Mouse (Mus musculus) neural tube, embryonic 14.5 days (tissue): ENCODE data around the gene Me3. TPM values are rescaled to one million over a fixed set of nuclear protein-coding genes. Genes with fewer than 3 reads are reported as not detected.

ENCODE experiments used
- ATAC-seq: fragments of 200-750 bp; cut with Nextera tagmentation; 2 replicates; pipeline ENCODE4 v1.8.0; 2017; ENCODE audit warnings: low read depth, mild to moderate bottlenecking, moderate TSS enrichment, moderate library complexity
- H3K27ac ChIP-seq: fragments of 300-500 bp; sonication (generic); 2 replicates; pipeline ENCODE4 v1.5.1; 2014; ENCODE audit warnings: low read depth, mild to moderate bottlenecking, control low read depth, low read length, moderate library complexity, mixed read lengths
- H3K27me3 ChIP-seq: fragments of 300-500 bp; sonication (generic); 2 replicates; pipeline ENCODE4 v1.6.1; 2014; ENCODE audit warnings: low read length; ENCODE audit not compliant: control insufficient read depth, insufficient read depth
- H3K36me3 ChIP-seq: fragments of 300-500 bp; sonication (generic); 2 replicates; pipeline ENCODE4 v1.6.1; 2014; ENCODE audit warnings: low read length, mixed read lengths; ENCODE audit not compliant: control insufficient read depth, insufficient read depth
- H3K4me1 ChIP-seq: fragments of 300-500 bp; sonication (generic); 2 replicates; pipeline ENCODE4 v1.6.1; 2014; ENCODE audit warnings: low read length; ENCODE audit not compliant: control insufficient read depth, insufficient read depth
- H3K4me2 ChIP-seq: fragments of 300-500 bp; sonication (generic); 2 replicates; pipeline ENCODE4 v1.6.1; 2014; ENCODE audit warnings: mild to moderate bottlenecking, low read depth, low read length, control low read depth
- H3K4me3 ChIP-seq: fragments of 300-500 bp; sonication (generic); 2 replicates; pipeline ENCODE4 v1.5.1; 2014; ENCODE audit warnings: low read depth, low read length, control low read depth, mixed read lengths
- H3K9ac ChIP-seq: fragments of 300-500 bp; sonication (generic); replicated peaks from 2 replicates; pipeline ENCODE4 v1.6.1; 2014; ENCODE audit warnings: low read depth, mild to moderate bottlenecking, control low read depth, low read length, mixed read lengths
- H3K9me3 ChIP-seq: fragments of 300-500 bp; sonication (generic); 2 replicates; pipeline ENCODE4 v1.6.1; 2016; ENCODE audit warnings: low read length; ENCODE audit not compliant: control insufficient read depth
- WGBS: fragments of 180-500 bp; shearing (Covaris S2); extraction: QIAGEN DNeasy Blood & Tissue Kit; methylation state at CpG from one replicate; pipeline ENCODE4 v1.1.7; 2014; 5-methylcytosine and 5-hydroxymethylcytosine counted together
- polyA plus RNA-seq: library from polyadenylated mRNA; unstranded; fragments of >200 nt; fragmentation: Nextera tagmentation; extraction: Ambion mirVana; gene quantifications from 2 replicates; pipeline ENCODE4 v1.2.1, GENCODE M21; 2014

Me3 gene
- polyA plus RNA-seq, 1 experiment from 2014 or later, result 17.8 TPM

DNA sequence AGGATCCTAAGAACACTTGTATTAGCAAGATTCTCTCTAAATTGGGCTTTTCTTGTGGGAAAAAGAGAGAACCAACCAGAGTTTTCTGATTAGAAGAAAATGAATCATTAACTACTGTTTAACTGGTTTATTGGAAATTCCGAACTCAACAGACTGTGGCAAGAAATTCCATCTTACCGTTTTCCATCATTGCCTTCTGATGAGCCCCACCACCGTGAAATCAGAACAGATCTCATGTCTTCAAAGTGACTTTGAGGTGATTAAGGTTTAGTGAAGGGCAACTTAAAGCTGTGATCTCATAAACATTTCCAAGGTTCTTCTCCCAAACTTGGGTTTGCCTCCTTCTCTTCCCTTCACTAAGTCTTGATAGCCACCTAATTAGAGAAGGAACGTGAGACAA is 8.9 kb upstream of the Me3 start:
- Histone ChIP-seq H3K9me3 (no peaks in the 10 kb centered on the region), H3K27me3 (no peaks in the 10 kb centered on the region), H3K4me3 (no peak overlapping the region), H3K4me1 (no peaks in the 10 kb centered on the region), H3K27ac (no peak overlapping the region), H3K9ac (no peak overlapping the region), H3K4me2 (no peak overlapping the region), H3K36me3 (no peaks in the 10 kb centered on the region)
- no peak for ATAC-seq
- WGBS, result 91% methylated on average over 4 of the region's 4 CpGs

DNA sequence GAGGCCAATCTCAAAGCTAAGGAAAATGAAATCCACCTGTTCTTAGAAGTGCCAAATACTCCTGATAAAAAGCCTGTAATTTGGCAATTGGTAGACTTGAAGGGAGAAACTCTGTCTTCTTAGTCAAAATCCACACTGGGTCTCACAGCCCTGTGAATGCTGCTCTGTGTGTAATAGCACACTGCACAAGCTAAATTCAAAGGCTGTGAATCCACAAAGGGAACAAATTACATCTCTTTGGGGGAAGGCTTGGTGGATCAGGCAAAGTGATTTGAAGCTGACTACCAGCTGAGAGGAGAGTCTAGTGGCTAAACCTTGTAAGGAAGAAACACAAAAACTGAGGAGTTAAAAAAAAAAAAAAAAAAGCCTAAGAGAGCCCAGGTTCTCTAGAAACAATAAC is 4.8 kb upstream of the Me3 start:
- H3K4me1 ChIP-seq, result no peaks in the 10 kb centered on the region
- no peak for ATAC-seq
- H3K27me3 ChIP-seq, result no peaks in the 10 kb centered on the region
- no peak overlapping the region for H3K4me3 ChIP-seq
- no peaks in the 10 kb centered on the region for H3K9me3 ChIP-seq
- H3K9ac ChIP-seq, result no peak overlapping the region
- H3K4me2 ChIP-seq, result no peak overlapping the region
- no peaks in the 10 kb centered on the region for H3K36me3 ChIP-seq
- no peak overlapping the region for H3K27ac ChIP-seq

DNA sequence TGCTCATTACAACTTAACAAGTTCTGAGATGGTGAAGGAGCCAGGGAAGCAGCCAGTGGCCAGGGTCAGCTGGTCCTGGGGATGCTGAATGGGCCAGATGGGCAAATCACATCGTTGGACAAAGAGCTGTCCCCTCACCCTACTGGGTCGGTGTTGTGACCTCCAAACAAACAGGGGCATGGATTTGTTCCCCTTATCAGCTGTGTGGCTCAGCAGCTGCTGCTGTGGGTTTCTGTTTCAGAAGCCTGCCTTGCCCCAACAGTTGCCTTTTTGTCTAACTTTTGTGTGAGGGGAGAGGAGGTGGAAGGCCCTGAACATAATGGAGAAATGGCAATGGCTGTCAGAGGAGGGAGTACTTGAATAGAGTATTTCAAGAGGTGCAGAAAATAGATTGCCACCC is 4.2 kb upstream of the Me3 start:
- H3K9ac ChIP-seq, result no peak overlapping the region
- no peaks in the 10 kb centered on the region for H3K9me3 ChIP-seq
- ATAC-seq, result no peak
- H3K4me2 ChIP-seq, result no peak overlapping the region
- 4% methylated on average over 2 of the region's 2 CpGs for WGBS
- no peaks in the 10 kb centered on the region for H3K4me1 ChIP-seq
- H3K4me3 ChIP-seq, result no peak overlapping the region
- no peak overlapping the region for H3K27ac ChIP-seq
- no peaks in the 10 kb centered on the region for H3K36me3 ChIP-seq
- H3K27me3 ChIP-seq, result no peaks in the 10 kb centered on the region

- ATAC-seq, result no peak
- Histone ChIP-seq H3K27ac (no peak overlapping the region), H3K4me3 (no peak overlapping the region), H3K27me3 (no peaks in the 10 kb centered on the region), H3K9ac (no peak overlapping the region), H3K9me3 (no peaks in the 10 kb centered on the region), H3K4me1 (no peaks in the 10 kb centered on the region), H3K36me3 (no peaks in the 10 kb centered on the region), H3K4me2 (no peak overlapping the region)
- 46% methylated on average over 4 of the region's 4 CpGs for WGBS
Observed at GRCm38 (mm10) chr7:89629006-89629405, 3.2 kb upstream of the Me3 start.

- H3K36me3 ChIP-seq, result no peaks in the 10 kb centered on the region
- no peaks in the 10 kb centered on the region for H3K4me1 ChIP-seq
- ATAC-seq, result no peak
- H3K4me3 ChIP-seq, result no peak overlapping the region
- H3K9me3 ChIP-seq, result no peaks in the 10 kb centered on the region
- H3K27me3 ChIP-seq, result no peaks in the 10 kb centered on the region
- 76% methylated on average over 3 of the region's 3 CpGs for WGBS
- no peak overlapping the region for H3K9ac ChIP-seq
- no peak overlapping the region for H3K4me2 ChIP-seq
- no peak overlapping the region for H3K27ac ChIP-seq
Observed at GRCm38 (mm10) chr7:89629914-89630313, 2.3 kb upstream of the Me3 start.

GRCm38 (mm10) chr7:89630796-89631195 is 1.4 kb upstream of the Me3 start:
- Histone ChIP-seq H3K27ac (no peak overlapping the region), H3K4me2 (no peak overlapping the region), H3K9me3 (no peaks in the 10 kb centered on the region), H3K9ac (no peak overlapping the region), H3K36me3 (no peaks in the 10 kb centered on the region), H3K27me3 (no peaks in the 10 kb centered on the region), H3K4me3 (no peak overlapping the region), H3K4me1 (no peaks in the 10 kb centered on the region)
- ATAC-seq, result no peak
- WGBS, result 82% methylated on average over 3 of the region's 3 CpGs

- no peak for ATAC-seq
- H3K9me3 ChIP-seq, result no peaks in the 10 kb centered on the region
- H3K4me1 ChIP-seq, result no peaks in the 10 kb centered on the region
- no peak overlapping the region for H3K9ac ChIP-seq
- H3K4me3 ChIP-seq, result no peak overlapping the region
- no peaks in the 10 kb centered on the region for H3K27me3 ChIP-seq
- 93% methylated on average over 6 of the region's 6 CpGs for WGBS
- H3K27ac ChIP-seq, result no peak overlapping the region
- no peak overlapping the region for H3K4me2 ChIP-seq
- H3K36me3 ChIP-seq, result no peaks in the 10 kb centered on the region
Observed at GRCm38 (mm10) chr7:89640533-89640932, 8.3 kb downstream of the Me3 start.

DNA sequence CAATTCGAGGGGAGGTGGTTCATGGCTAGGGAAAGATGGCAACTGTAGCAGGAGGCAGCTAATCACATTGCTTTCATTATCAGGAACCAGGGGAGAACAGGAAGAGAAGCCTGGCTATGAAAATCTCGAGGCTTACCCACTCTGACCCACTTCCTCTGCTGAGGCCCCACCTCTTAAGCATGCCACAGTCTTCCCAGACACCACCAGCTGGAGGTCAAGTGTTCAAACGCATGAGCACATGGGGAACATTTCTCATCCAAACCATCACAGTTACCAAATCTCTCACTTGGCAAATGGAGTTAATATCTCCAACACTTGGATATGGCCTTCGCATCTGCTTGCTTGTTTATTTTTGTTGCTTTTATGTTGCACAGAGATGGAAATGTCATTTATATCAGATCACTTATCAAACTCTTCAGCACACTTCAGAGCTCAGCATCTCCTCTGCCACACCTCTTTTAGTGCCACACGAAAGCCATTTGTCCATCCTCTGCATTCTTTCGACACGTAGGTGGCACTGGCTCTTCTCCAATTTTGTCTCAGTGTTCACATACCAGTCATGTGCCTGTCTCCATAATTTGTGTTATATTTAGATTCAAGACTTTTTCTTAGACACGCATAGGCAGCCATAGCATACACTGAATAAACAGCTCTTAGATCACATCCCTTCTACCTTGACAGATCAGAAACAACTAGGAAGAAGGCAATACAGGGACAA is 8.9 kb downstream of the Me3 start:
- Histone ChIP-seq H3K27ac (no peak overlapping the region), H3K9ac (no peak overlapping the region), H3K9me3 (no peaks in the 10 kb centered on the region), H3K4me2 (no peak overlapping the region), H3K27me3 (no peaks in the 10 kb centered on the region), H3K36me3 (no peaks in the 10 kb centered on the region), H3K4me1 (no peaks in the 10 kb centered on the region), H3K4me3 (no peak overlapping the region)
- no peak for ATAC-seq
- 83% methylated on average over 8 of the region's 8 CpGs for WGBS

- H3K9me3 ChIP-seq, result no peaks in the 10 kb centered on the region
Observed at GRCm38 (mm10) chr7:89645015-89645414, 12.8 kb downstream of the Me3 start.

More at GRCm38 (mm10) chr7:89645015-89645414, 12.8 kb downstream of the Me3 start:
- Histone ChIP-seq H3K27me3 (no peaks in the 10 kb centered on the region), H3K27ac (no peak overlapping the region), H3K9ac (no peak overlapping the region), H3K36me3 (no peaks in the 10 kb centered on the region), H3K4me2 (no peak overlapping the region), H3K4me1 (no peaks in the 10 kb centered on the region), H3K4me3 (no peak overlapping the region)
- ATAC-seq, result no peak
- WGBS, result 79% methylated on average over 3 of the region's 3 CpGs
